Mouse (Mus musculus) spleen, postnatal 10 days (tissue): Measurements from ENCODE around the gene Htra3.

Experiments
- DNase-seq, 2 experiments: peaks; one replicate each; pipeline ENCODE4 v3.0.0; 2021 to 2022; ENCODE audit warnings: low spot score in 2 of 2

Gene Htra3

GRCm38 (mm10) chr5:35695815-35696214, 16.2 kb upstream of the Htra3 start:
- DNase-seq = no peak

GRCm38 (mm10) chr5:35693638-35694037, 14.1 kb upstream of the Htra3 start:
- DNase-seq = no peak

- no peak for DNase-seq
Measured at GRCm38 (mm10) chr5:35691246-35691645, 11.7 kb upstream of the Htra3 start.

DNA sequence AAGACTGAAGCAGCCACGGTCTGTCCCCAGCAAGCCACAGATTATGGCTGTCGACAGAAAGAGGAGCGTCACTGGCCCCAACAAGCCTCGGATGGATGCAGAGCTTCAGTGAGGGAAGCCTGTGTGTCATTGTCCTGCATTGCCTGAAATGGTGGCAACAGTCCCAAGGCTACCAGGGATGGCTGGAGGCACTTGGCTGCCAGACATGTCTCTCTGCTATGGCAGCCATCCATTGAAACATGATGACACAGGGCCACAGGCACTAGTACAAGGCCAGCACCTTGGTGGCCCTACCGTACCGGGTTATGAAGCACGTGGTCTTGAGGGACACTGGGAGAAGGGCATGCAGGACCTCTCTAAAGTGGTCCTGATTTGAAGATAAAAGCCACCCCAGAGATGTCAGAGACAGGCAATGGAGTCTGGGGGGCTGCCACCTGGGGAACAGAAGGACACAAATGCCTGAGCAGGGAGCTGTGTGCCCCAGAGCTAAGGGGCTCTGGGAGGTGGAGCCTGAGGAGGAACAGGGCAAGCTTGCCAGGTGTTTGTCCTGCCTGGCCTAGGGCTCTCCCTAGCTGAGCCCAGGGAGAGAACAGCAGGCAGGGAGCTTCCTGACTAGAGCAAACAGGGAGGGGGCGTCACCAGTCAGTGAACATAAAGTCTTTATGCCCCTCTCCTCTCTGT, 11.0 kb upstream of the Htra3 start:
- no peak for DNase-seq

GRCm38 (mm10) chr5:35689374-35689773, 9.8 kb upstream of the Htra3 start:
- no peak for DNase-seq

- peak in 1 of 2 experiments; percentile 28 for DNase-seq
Measured at GRCm38 (mm10) chr5:35688851-35689250, 9.3 kb upstream of the Htra3 start.

GRCm38 (mm10) chr5:35687098-35687497, 7.5 kb upstream of the Htra3 start:
- no peak for DNase-seq

DNA sequence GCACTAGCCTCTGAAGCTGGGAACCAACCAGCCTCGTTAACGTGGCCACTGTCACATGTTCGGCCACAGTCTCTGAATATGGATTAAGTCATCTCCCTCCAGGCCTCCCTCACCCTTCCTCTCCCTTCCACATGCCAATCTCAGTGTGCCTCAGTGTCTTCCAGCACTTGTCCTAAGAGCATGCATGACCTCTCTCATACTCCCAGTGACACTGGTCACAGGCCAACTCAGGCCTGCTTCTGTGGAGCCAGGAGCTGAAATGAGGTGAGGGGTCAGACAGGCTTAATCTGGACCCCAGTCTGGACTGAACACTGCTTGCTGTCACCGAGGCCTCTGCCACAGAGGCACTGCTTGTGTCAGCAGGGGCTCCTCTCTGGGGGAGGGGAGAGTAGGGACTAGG, 6.8 kb upstream of the Htra3 start:
- DNase-seq = no peak

DNA sequence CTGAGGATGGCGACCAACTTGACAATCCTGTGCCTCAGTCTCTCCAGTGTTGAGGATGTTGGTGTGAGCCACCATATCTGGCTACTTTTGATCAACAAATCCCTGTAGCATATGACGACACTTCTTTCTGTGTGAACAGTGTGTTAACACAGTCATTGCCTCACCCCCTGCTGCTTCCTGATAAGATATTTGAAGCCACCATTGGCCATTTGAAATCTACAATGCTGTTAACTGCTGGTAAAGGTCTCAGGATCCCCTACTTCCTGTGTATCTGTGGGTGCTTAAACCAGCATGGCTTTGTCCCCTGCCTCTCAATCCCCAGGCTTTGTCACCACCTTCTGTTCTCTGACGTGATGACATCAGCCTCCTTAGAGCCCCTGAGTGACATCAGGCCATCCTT, 5.5 kb upstream of the Htra3 start:
- no peak for DNase-seq

GRCm38 (mm10) chr5:35680958-35681357, 1.4 kb upstream of the Htra3 start:
- no peak for DNase-seq

- DNase-seq = no peak
Measured at GRCm38 (mm10) chr5:35676964-35677363, 2.6 kb downstream of the Htra3 start.

DNA sequence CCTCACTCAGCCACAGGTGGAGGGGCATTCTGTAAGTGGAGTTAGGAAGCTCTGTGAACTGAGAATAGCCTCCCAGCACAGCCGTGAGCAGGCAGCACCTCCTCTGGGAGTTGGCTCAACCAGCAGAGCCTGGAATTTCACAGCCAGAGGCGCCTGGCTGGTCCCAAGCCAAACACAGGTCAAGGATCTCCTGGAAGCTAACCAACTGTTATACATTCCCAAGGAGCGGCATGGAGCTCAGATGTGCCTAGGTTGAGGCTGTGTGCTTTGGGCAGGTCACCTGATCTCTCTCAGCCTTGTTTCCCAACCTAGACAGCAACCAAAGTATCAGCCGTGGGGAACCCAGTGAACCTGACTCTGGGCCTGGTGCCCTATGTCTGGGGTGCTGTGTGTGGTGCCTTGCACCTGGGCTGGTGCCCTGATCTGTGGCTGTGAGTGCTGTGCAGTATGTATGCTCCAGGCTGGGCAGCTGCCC, 5.5 kb downstream of the Htra3 start:
- no peak for DNase-seq

DNA sequence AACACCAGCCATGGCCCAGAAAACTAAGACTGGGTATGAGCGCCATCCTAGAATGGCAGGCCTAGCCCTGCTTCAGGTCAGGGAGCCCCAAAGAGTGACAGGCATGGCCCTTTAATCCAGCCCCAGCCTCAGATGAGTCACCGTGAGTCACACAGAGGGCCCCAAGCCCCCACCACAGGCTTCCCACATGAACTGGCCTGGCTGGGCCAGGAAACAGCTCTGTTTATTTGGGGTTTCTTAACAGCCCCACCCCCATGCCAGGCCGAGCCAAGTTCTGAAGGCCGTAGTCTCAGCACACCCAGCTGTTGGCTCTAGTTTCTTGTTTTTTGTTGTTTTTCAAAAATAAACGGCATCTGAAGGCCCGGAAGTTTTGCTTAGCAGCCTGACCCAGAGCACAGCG, 6.5 kb downstream of the Htra3 start:
- DNase-seq = peak in 1 of 2 experiments; percentile 45

GRCm38 (mm10) chr5:35672581-35672980, 7.0 kb downstream of the Htra3 start:
- DNase-seq = no peak

- DNase-seq = no peak
Measured at GRCm38 (mm10) chr5:35671474-35671891, 8.1 kb downstream of the Htra3 start.

GRCm38 (mm10) chr5:35670412-35670801, 9.2 kb downstream of the Htra3 start:
- DNase-seq = peak in 1 of 2 experiments; percentile 29

DNA sequence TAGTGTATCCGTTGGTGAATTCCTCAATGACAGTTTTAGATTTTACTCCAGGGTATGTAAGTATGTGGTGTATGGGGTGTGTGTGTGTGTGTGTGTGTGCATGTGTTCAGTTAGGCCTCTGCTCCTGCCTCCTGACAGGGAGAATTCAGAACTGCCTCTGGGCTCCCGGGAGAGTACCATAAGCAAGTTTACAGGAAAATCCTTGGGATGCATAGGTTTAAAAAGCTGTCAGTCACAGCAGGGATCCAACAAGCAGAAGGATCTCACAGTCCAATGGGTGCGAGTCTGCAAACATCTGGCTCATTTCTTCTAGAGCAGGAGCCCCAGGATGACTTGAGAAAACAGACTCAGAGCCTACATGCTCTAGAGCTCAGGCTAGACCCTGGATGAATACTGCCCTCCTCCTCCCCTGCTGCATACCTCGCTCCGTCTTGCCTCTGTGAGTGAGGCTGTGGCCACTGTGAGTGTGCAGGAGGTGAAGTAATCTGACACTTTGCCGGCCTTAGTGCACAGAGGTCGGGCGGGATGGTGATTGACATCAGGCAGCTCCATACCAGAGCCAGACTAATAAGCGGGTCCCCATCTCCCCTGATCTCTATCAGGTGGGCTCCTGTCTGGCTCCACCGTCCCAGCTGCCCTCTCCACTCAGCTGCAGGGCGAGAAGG, 9.7 kb downstream of the Htra3 start:
- DNase-seq = no peak

DNA sequence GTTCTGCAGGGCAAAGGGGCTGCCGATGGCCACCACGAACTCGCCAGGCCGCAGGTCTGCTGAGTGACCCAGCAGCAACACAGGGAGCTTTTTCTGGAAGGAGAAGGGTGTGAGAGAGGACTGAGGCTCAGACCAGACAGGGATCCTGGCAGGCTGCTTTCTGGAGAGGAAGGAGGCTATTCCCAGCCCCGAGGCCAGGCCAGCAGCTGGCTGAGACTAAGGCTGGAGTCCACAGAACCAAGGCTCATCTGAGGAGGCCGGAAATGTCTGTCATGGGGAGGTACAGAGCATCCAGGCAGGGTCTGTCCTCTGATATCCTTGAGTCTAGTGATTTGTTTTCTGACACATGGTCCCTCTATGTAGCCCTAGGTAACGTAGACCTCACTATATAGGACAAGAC, 13.4 kb downstream of the Htra3 start:
- no peak for DNase-seq

GRCm38 (mm10) chr5:35662021-35662545, 17.5 kb downstream of the Htra3 start:
- DNase-seq = no peak

DNA sequence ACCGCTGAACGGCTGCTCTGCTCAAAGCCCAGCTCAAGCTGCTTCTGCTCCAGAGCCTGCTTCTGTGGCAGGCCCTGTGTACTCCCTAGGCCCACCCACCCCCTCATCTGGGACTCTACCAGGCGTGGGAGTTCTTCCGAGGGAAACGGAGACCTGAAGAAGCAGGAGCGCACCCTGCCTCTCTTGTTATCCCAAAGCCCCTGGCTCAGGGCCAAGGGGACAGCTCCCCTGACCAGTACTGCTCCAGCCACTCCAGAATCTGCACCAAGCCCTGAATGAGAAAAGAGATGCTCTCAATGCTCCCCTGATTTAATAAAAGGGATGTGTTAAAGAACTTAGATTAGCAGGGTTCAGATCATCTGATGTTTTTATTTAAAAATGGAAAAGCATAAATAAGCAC, 18.4 kb downstream of the Htra3 start:
- DNase-seq = no peak

- DNase-seq = no peak
Measured at GRCm38 (mm10) chr5:35659503-35659902, 20.1 kb downstream of the Htra3 start.

DNA sequence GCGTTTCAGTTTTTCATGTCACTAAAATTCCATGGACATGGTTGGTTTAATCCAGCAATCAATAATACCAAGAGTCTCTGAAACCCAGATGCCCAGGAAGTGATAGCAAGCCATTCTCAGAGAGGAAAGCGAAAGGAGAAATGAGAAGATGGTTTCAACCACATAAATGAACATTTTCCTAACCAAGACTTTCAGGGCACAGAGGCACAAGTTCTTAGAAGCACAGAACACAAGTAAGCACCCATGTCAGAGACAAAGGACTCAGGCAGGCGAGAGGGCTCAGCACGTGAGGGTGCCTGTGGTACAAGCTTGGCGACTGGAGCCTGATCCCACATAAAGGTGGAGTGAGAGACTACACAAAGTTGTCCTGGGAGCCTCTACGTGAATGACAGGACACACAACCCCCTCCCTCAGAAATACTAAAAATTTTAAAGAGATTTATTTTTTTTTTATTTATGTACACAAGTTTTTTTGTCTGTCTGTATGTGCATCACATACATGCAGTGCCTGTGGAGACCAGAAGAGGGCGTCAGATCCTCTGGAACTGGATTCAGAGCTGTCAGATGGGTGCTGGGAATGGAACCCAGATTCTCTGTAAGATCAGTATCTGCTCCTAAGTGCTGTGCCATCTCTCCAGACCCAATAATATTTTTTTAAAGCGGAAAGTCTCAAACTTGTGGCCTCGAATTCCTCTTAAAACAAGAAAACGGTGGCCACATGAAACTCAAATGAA, 23.7 kb downstream of the Htra3 start:
- no peak for DNase-seq
